Mouse (Mus musculus) retina, adult 2 months (tissue): ENCODE data around the gene Sprr2h.

Experiments
- DNase-seq: peaks from one replicate; pipeline ENCODE4 v3.0.0-alpha.2; 2012; ENCODE audit warnings: low read depth, low spot score

Gene Sprr2h

DNA sequence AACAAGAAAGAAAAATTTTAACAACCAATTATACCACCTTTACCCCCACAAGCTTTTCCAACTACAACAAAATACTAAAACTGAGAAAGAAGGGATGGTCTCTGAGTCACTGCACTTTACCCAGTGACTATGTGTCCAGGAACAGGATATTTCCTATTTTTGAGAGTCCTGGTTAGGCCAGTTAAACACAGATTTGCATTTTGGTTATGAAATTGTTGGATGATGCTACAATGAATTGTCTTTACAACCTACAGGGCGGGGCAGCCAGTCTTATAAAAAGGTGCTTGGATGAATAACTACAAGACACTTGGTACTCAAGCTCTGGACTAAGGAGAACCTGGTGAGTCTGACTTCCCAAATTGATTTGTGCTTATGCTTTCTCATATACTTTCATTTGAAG lies at the start of gene Sprr2h:
Gene Sprr2h, plus strand, starts transcription at position 301 of the 400 bp plus-strand sequence.
- no peak for DNase-seq

- DNase-seq: no peak
Observed at GRCm38 (mm10) chr3:92336278-92336677, 49.2 kb upstream of the Sprr2h start.

- DNase-seq: no peak
Observed at GRCm38 (mm10) chr3:92338840-92339239, 46.6 kb upstream of the Sprr2h start, which contains the start of gene Sprr2d. TSS of gene Sprr2d (plus strand) at chr3:92339140.

DNA sequence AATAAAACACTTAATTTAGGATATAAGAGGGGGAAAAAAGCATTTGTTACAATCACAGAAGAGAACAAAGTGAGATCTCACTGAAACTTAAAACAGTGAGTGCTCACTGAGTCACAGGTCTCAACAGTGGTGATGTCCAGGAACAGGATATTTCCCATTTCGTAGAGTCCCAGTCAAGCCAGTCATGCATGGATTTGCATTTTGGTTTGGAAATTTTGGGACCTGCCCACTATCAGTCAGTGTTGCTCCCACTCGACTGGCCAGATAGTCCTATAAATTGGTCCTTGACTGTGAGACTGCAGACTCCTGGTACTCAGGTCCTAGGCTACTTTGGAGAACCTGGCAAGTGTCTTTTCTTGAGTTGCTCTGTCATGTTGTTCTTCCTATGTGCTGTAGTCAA lies 33.6 kb upstream of the Sprr2h start, which contains the start of gene Sprr2e:
Gene Sprr2e, plus strand, starts transcription at position 301 of the 400 bp plus-strand sequence.
- DNase-seq: no peak

DNA sequence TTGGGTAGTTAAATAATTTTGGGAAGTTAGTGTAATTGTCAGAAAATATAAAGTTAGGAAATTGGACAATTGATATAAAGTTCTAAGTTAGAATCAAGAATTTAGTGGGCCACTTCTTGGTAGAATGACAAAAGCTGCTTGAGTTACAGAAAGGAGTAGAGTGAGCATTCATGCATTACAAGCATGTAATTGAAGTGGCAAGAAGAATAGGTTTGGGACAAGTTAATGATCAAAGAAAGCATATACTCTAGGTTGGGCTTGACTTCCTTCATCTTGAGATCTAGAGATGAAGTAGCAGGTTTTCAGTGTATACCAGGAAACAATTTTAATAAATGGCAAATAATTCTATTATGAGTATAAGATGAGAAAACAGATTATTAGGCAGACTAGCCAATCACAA lies 23.9 kb upstream of the Sprr2h start:
- DNase-seq: no peak

DNA sequence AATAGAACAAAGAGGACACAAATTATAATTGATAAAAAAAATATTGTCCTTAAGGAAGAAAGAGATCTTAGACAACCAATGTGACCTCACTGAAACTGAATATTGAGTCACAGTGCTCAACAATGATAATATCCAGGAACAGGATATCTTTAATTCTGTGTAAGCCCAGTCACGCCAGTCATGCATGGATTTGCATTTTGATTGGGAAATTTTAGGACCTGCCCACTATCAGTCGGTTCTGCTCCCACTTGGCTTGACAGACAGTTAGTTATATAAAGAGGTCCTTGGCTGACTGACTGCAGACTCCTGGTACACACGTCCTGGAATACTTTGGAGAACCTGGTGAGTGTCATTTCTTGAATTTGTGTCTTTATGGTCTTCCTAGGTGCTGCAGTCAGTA lies 20.6 kb upstream of the Sprr2h start, which contains the start of gene Sprr2f:
Gene Sprr2f, plus strand, starts transcription at position 301 of the 400 bp plus-strand sequence.
- DNase-seq: no peak

- DNase-seq: no peak
Observed at GRCm38 (mm10) chr3:92373613-92374012, 11.9 kb upstream of the Sprr2h start.

GRCm38 (mm10) chr3:92394301-92394700 lies 8.8 kb downstream of the Sprr2h start:
- no peak for DNase-seq

GRCm38 (mm10) chr3:92407691-92408090 lies 22.2 kb downstream of the Sprr2h start, which contains the start of gene Sprr2i:
TSS of gene Sprr2i (plus strand) at chr3:92407991.
- no peak for DNase-seq

- DNase-seq: no peak
Observed at GRCm38 (mm10) chr3:92417782-92418181, 32.3 kb downstream of the Sprr2h start, which contains the start of gene Sprr2j-ps. TSS of gene Sprr2j-ps (plus strand) at chr3:92418082.

GRCm38 (mm10) chr3:92429323-92429722 lies 43.8 kb downstream of the Sprr2h start, which contains the start of gene Gm9774:
TSS of gene Gm9774 (minus strand) at chr3:92429423.
- DNase-seq: no peak

DNA sequence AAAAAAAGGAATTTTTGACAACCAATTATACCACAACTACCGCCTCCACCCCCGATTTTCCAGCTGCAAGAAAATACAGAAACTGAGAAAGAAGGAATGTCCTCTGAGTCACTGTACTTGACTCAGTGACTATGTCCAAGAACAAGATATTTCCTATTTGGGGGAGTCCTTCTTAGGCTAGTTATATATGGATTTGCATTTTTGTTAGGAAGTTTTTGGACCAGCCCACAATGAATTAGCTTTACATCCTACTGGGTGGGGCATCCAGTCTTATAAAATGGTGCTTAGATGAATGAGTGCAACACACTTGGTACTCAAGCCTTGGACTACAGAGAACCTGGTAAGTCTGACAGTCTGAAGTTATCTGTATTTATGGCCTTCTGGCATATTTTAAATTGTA lies 46.8 kb downstream of the Sprr2h start, which contains the start of gene Sprr2k:
Gene Sprr2k, plus strand, starts transcription at position 301 of the 400 bp plus-strand sequence.
- no peak for DNase-seq
